Mouse (Mus musculus): ENCODE results near the gene Nop14. TPM values are rescaled to one million over a fixed set of nuclear protein-coding genes. Genes with fewer than 3 reads are reported as not detected.

The Nop14 gene
- polyA plus RNA-seq, 1 experiment: 25.1 TPM

GRCm38 (mm10) chr5:34654881-34655280 lies 5.1 kb downstream of the Nop14 start:
- no peak for DNase-seq (ENCODE audit: low read depth)
- TF ChIP-seq POLR2A (IDR thresholded peaks at IDR 0.05; ENCODE audit: borderline replicate concordance, extremely low read depth, insufficient read depth, insufficient read length, poor library complexity, severe bottlenecking) (no peak), CTCF (IDR thresholded peaks at IDR 0.05; ENCODE audit: borderline replicate concordance, extremely low read depth, insufficient read depth, insufficient read length) (no peak)

GRCm38 (mm10) chr5:34652961-34653360 lies 7.0 kb downstream of the Nop14 start:
- DNase-seq (ENCODE audit: low read depth): no peak
- TF ChIP-seq CTCF (IDR thresholded peaks at IDR 0.05; ENCODE audit: borderline replicate concordance, extremely low read depth, insufficient read depth, insufficient read length) (no peak), POLR2A (IDR thresholded peaks at IDR 0.05; ENCODE audit: borderline replicate concordance, extremely low read depth, insufficient read depth, insufficient read length, poor library complexity, severe bottlenecking) (no peak)

GRCm38 (mm10) chr5:34647581-34647980 lies 12.4 kb downstream of the Nop14 start:
- peak; percentile 77 for DNase-seq (ENCODE audit: low read depth)
- TF ChIP-seq CTCF (IDR thresholded peaks at IDR 0.05; ENCODE audit: borderline replicate concordance, extremely low read depth, insufficient read depth, insufficient read length) (peak; percentile 71; the same call in 1 of the 2 replicates), POLR2A (IDR thresholded peaks at IDR 0.05; ENCODE audit: borderline replicate concordance, extremely low read depth, insufficient read depth, insufficient read length, poor library complexity, severe bottlenecking) (no peak)

GRCm38 (mm10) chr5:34642932-34643331 lies 17.0 kb downstream of the Nop14 start:
- DNase-seq (ENCODE audit: low read depth): peak; percentile 77
- no peak for TF ChIP-seq POLR2A (IDR thresholded peaks at IDR 0.05; ENCODE audit: borderline replicate concordance, extremely low read depth, insufficient read depth, insufficient read length, poor library complexity, severe bottlenecking)
- peak; percentile 62; the same call in 1 of the 2 replicates for TF ChIP-seq CTCF (IDR thresholded peaks at IDR 0.05; ENCODE audit: borderline replicate concordance, extremely low read depth, insufficient read depth, insufficient read length)

GRCm38 (mm10) chr5:34641991-34642390 lies 18.0 kb downstream of the Nop14 start:
- no peak for DNase-seq (ENCODE audit: low read depth)
- TF ChIP-seq POLR2A (IDR thresholded peaks at IDR 0.05; ENCODE audit: borderline replicate concordance, extremely low read depth, insufficient read depth, insufficient read length, poor library complexity, severe bottlenecking): no peak
- no peak for TF ChIP-seq CTCF (IDR thresholded peaks at IDR 0.05; ENCODE audit: borderline replicate concordance, extremely low read depth, insufficient read depth, insufficient read length)

- TF ChIP-seq POLR2A (IDR thresholded peaks at IDR 0.05; ENCODE audit: borderline replicate concordance, extremely low read depth, insufficient read depth, insufficient read length, poor library complexity, severe bottlenecking): no peak
- TF ChIP-seq CTCF (IDR thresholded peaks at IDR 0.05; ENCODE audit: borderline replicate concordance, extremely low read depth, insufficient read depth, insufficient read length): no peak
Measured at GRCm38 (mm10) chr5:34637591-34638156, 22.3 kb downstream of the Nop14 start.

GRCm38 (mm10) chr5:34636481-34637287 lies 23.3 kb downstream of the Nop14 start, which contains the start of gene Mfsd10:
Mfsd10 (minus strand) TSS chr5:34637212.
- TF ChIP-seq POLR2A (IDR thresholded peaks at IDR 0.05; ENCODE audit: borderline replicate concordance, extremely low read depth, insufficient read depth, insufficient read length, poor library complexity, severe bottlenecking) (peak; percentile 42; the same call in 1 of the 2 replicates), CTCF (IDR thresholded peaks at IDR 0.05; ENCODE audit: borderline replicate concordance, extremely low read depth, insufficient read depth, insufficient read length) (peak; percentile 23; the same call in 1 of the 2 replicates)
- peak; percentile 93 for DNase-seq (ENCODE audit: low read depth)

More at GRCm38 (mm10) chr5:34637591-34638156, 22.3 kb downstream of the Nop14 start:
- DNase-seq (ENCODE audit: low read depth): no peak

- no peak for TF ChIP-seq CTCF (IDR thresholded peaks at IDR 0.05; ENCODE audit: borderline replicate concordance, extremely low read depth, insufficient read depth, insufficient read length)
- no peak for TF ChIP-seq POLR2A (IDR thresholded peaks at IDR 0.05; ENCODE audit: borderline replicate concordance, extremely low read depth, insufficient read depth, insufficient read length, poor library complexity, severe bottlenecking)
- DNase-seq (ENCODE audit: low read depth): no peak
Measured at GRCm38 (mm10) chr5:34635665-34636192, 24.2 kb downstream of the Nop14 start.

- DNase-seq (ENCODE audit: low read depth): no peak
- no peak for TF ChIP-seq CTCF (IDR thresholded peaks at IDR 0.05; ENCODE audit: borderline replicate concordance, extremely low read depth, insufficient read depth, insufficient read length)
- TF ChIP-seq POLR2A (IDR thresholded peaks at IDR 0.05; ENCODE audit: borderline replicate concordance, extremely low read depth, insufficient read depth, insufficient read length, poor library complexity, severe bottlenecking): no peak
Measured at GRCm38 (mm10) chr5:34634746-34635400, 25.1 kb downstream of the Nop14 start.

- no peak for DNase-seq (ENCODE audit: low read depth)
- no peak for TF ChIP-seq POLR2A (IDR thresholded peaks at IDR 0.05; ENCODE audit: borderline replicate concordance, extremely low read depth, insufficient read depth, insufficient read length, poor library complexity, severe bottlenecking)
- no peak for TF ChIP-seq CTCF (IDR thresholded peaks at IDR 0.05; ENCODE audit: borderline replicate concordance, extremely low read depth, insufficient read depth, insufficient read length)
Measured at GRCm38 (mm10) chr5:34633641-34634040, 26.3 kb downstream of the Nop14 start.

- no peak for DNase-seq (ENCODE audit: low read depth)
- TF ChIP-seq CTCF (IDR thresholded peaks at IDR 0.05; ENCODE audit: borderline replicate concordance, extremely low read depth, insufficient read depth, insufficient read length) (no peak), POLR2A (IDR thresholded peaks at IDR 0.05; ENCODE audit: borderline replicate concordance, extremely low read depth, insufficient read depth, insufficient read length, poor library complexity, severe bottlenecking) (no peak)
Measured at GRCm38 (mm10) chr5:34632996-34633395, 27.0 kb downstream of the Nop14 start.
